Mouse (Mus musculus) stomach, embryonic 14.5 days (tissue): ENCODE measurements around the gene Mrc2. TPM values are rescaled to one million over a fixed set of nuclear protein-coding genes. Genes with fewer than 3 reads are reported as not detected.

Experiments
- ATAC-seq: fragments of 200-750 bp; cut with Nextera tagmentation; 2 replicates; pipeline ENCODE4 v1.8.0; 2017; ENCODE audit warnings: low read depth, moderate TSS enrichment; ENCODE audit not compliant: insufficient number of reproducible peaks, insufficient read depth, low FRiP score
- H3K27ac ChIP-seq: fragments of 300-500 bp; sonication (generic); 2 replicates; pipeline ENCODE4 v1.5.1; 2014; ENCODE audit warnings: mild to moderate bottlenecking, low read length, moderate library complexity, mixed read lengths
- H3K27me3 ChIP-seq: fragments of 300-500 bp; sonication (generic); 2 replicates; pipeline ENCODE4 v1.6.1; 2014; ENCODE audit warnings: low read length, control low read depth, mixed read lengths; ENCODE audit not compliant: control insufficient read depth, insufficient read depth
- H3K36me3 ChIP-seq: fragments of 300-500 bp; sonication (generic); 2 replicates; pipeline ENCODE4 v1.6.1; 2014; ENCODE audit warnings: mild to moderate bottlenecking, control low read depth, low read length, moderate library complexity, mixed read lengths; ENCODE audit not compliant: control insufficient read depth, insufficient read depth
- H3K4me1 ChIP-seq: fragments of 300-500 bp; sonication (generic); 2 replicates; pipeline ENCODE4 v1.6.1; 2014; ENCODE audit warnings: low read length, control low read depth, mixed read lengths; ENCODE audit not compliant: control insufficient read depth, insufficient read depth
- H3K4me2 ChIP-seq: fragments of 300-500 bp; sonication (generic); replicated peaks from 2 replicates; pipeline ENCODE4 v1.6.1; 2014; ENCODE audit warnings: low read depth, low read length, control low read depth
- H3K4me3 ChIP-seq: fragments of 300-500 bp; sonication (generic); 2 replicates; pipeline ENCODE4 v1.5.1; 2014; ENCODE audit warnings: low read depth, low read length, control low read depth
- H3K9ac ChIP-seq: fragments of 300-500 bp; sonication (generic); replicated peaks from 2 replicates; pipeline ENCODE4 v1.6.1; 2014; ENCODE audit warnings: low read depth, mild to moderate bottlenecking, control low read depth, low read length, moderate library complexity, mixed read lengths
- H3K9me3 ChIP-seq: fragments of 300-500 bp; sonication (generic); 2 replicates; pipeline ENCODE4 v1.6.1; 2016; ENCODE audit warnings: low read depth, low read length, control low read depth; ENCODE audit not compliant: control insufficient read depth
- WGBS: fragments of 180-500 bp; shearing (Covaris S2); extraction: QIAGEN DNeasy Blood & Tissue Kit; methylation state at CpG from one replicate; pipeline ENCODE4 v1.1.7; 2014; 5-methylcytosine and 5-hydroxymethylcytosine counted together
- polyA plus RNA-seq: library from polyadenylated mRNA; unstranded; fragments of >200 nt; fragmentation: Nextera tagmentation; extraction: Ambion mirVana; gene quantifications from 2 replicates; pipeline ENCODE4 v1.2.1, GENCODE M21; 2014

Mrc2 gene
- polyA plus RNA-seq, 1 experiment from 2014 or later = 10.4 TPM

DNA sequence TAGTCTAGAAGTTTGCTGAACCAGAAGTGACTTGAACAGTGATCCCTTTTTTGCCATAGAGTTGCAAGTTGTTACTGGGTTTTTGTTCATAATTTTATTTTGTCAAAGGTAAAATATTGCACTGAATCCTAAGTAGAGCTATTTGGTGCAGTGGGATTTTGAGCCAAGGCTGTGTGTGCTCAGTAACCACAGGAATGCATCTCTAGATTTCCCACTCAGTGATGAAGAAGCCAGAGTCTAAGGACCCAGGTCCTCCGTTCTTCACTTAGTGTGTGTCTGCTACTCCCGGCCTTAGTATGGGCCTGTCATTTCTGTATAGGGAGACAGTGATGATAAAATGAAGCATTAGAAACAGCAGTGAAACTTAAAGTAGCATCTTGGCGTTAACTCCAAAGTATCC, 27.5 kb upstream of the Mrc2 start:
- H3K4me2 ChIP-seq = no peak overlapping the region
- 89% methylated on average over 3 of the region's 3 CpGs for WGBS
- no peak for ATAC-seq
- no peak overlapping the region for H3K9ac ChIP-seq
- H3K36me3 ChIP-seq = peaks cover 35% of the 10 kb centered on the region
- no peaks in the 10 kb centered on the region for H3K27me3 ChIP-seq
- no peaks in the 10 kb centered on the region for H3K4me1 ChIP-seq
- H3K4me3 ChIP-seq = no peak overlapping the region
- H3K27ac ChIP-seq = no peak overlapping the region
- no peaks in the 10 kb centered on the region for H3K9me3 ChIP-seq

DNA sequence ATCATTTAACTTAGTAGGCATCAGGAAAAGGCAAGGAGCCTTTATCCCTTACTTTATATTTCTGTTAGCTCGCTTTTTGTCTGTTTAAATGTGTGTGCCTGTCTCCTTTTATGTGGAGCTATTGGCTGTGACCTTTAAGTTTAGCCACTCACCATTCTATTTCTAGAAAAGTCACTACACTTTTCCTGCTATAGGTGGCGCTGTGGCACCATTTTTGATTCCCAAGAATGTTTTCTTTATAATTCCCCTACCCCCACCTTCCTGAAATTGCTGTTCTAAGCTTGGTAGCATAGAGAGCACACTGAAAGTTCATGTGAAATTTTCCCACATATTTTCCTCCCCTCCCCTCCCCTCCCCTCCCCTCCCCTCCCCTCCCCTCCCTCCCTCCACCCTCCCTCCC, 22.3 kb upstream of the Mrc2 start:
- H3K4me3 ChIP-seq = no peak overlapping the region
- ATAC-seq = no peak
- no peak overlapping the region for H3K27ac ChIP-seq
- H3K36me3 ChIP-seq = peaks cover 44% of the 10 kb centered on the region
- H3K4me2 ChIP-seq = no peak overlapping the region
- no peaks in the 10 kb centered on the region for H3K9me3 ChIP-seq
- 18% methylated on average over 2 of the region's 2 CpGs for WGBS
- H3K9ac ChIP-seq = no peak overlapping the region
- H3K4me1 ChIP-seq = no peaks in the 10 kb centered on the region
- H3K27me3 ChIP-seq = no peaks in the 10 kb centered on the region

GRCm38 (mm10) chr11:105280456-105280855, 12.0 kb upstream of the Mrc2 start:
- 83% methylated on average over 6 of the region's 6 CpGs for WGBS
- H3K27ac ChIP-seq = no peak overlapping the region
- H3K27me3 ChIP-seq = no peaks in the 10 kb centered on the region
- ATAC-seq = no peak
- H3K9ac ChIP-seq = no peak overlapping the region
- H3K9me3 ChIP-seq = no peaks in the 10 kb centered on the region
- H3K4me1 ChIP-seq = no peaks in the 10 kb centered on the region
- peaks cover 66% of the 10 kb centered on the region for H3K36me3 ChIP-seq
- no peak overlapping the region for H3K4me3 ChIP-seq
- H3K4me2 ChIP-seq = no peak overlapping the region

- no peak for ATAC-seq
- no peaks in the 10 kb centered on the region for H3K4me1 ChIP-seq
- WGBS = 87% methylated on average over 7 of the region's 7 CpGs
- H3K27me3 ChIP-seq = no peaks in the 10 kb centered on the region
- peaks cover 57% of the 10 kb centered on the region for H3K36me3 ChIP-seq
- H3K4me2 ChIP-seq = no peak overlapping the region
- no peak overlapping the region for H3K9ac ChIP-seq
- H3K4me3 ChIP-seq = no peak overlapping the region
- H3K27ac ChIP-seq = no peak overlapping the region
- no peaks in the 10 kb centered on the region for H3K9me3 ChIP-seq
Measured at GRCm38 (mm10) chr11:105281291-105281690, 11.2 kb upstream of the Mrc2 start.

- Histone ChIP-seq H3K36me3 (peaks cover 54% of the 10 kb centered on the region), H3K27ac (no peak overlapping the region)
- 87% methylated on average over 12 of the region's 12 CpGs for WGBS
Measured at GRCm38 (mm10) chr11:105281763-105282459, 10.5 kb upstream of the Mrc2 start.

GRCm38 (mm10) chr11:105282460-105282859, 10.0 kb upstream of the Mrc2 start:
- no peaks in the 10 kb centered on the region for H3K9me3 ChIP-seq
- no peak overlapping the region for H3K27ac ChIP-seq
- 53% methylated on average over 2 of the region's 2 CpGs for WGBS
- H3K4me1 ChIP-seq = no peaks in the 10 kb centered on the region
- no peak for ATAC-seq
- H3K4me2 ChIP-seq = no peak overlapping the region
- no peak overlapping the region for H3K9ac ChIP-seq
- no peaks in the 10 kb centered on the region for H3K27me3 ChIP-seq
- peaks cover 54% of the 10 kb centered on the region for H3K36me3 ChIP-seq
- no peak overlapping the region for H3K4me3 ChIP-seq

More at GRCm38 (mm10) chr11:105281763-105282459, 10.5 kb upstream of the Mrc2 start:
- no peak overlapping the region for H3K4me2 ChIP-seq
- ATAC-seq = no peak
- H3K4me3 ChIP-seq = no peak overlapping the region
- H3K4me1 ChIP-seq = no peaks in the 10 kb centered on the region
- no peaks in the 10 kb centered on the region for H3K9me3 ChIP-seq
- H3K27me3 ChIP-seq = no peaks in the 10 kb centered on the region
- H3K9ac ChIP-seq = no peak overlapping the region

DNA sequence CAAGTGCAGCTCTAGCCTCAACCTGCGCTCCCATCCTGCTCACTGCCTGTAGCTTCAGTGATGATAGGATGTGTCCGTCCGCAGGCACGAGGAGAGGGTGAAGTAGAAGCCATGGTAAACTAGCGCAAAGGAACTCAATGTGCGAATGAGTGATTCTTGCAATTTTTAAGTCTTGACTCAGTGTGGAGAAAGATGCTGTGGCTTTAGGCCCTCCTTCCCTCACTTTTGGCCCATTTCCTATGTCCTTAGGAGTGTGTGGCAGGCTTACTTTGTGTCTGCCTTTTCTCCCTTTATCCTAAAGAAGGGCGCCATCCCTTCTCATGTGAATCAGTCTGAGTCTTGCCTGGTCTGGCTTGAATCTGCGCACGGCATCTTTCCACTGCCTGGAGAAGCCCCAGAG, 9.4 kb upstream of the Mrc2 start:
- Histone ChIP-seq H3K36me3 (peaks cover 49% of the 10 kb centered on the region), H3K27ac (no peak overlapping the region)
- 94% methylated on average over 9 of the region's 9 CpGs for WGBS

GRCm38 (mm10) chr11:105285720-105286119, 6.7 kb upstream of the Mrc2 start:
- WGBS = 54% methylated on average over 3 of the region's 3 CpGs
- peak; percentile 83 for ATAC-seq
- Histone ChIP-seq H3K9ac (no peak overlapping the region), H3K36me3 (peaks cover 43% of the 10 kb centered on the region), H3K9me3 (no peaks in the 10 kb centered on the region), H3K4me3 (no peak overlapping the region), H3K27me3 (no peaks in the 10 kb centered on the region), H3K4me1 (no peaks in the 10 kb centered on the region), H3K27ac (peak overlapping the region; percentile 67; the same call in 1 of the 2 replicates), H3K4me2 (no peak overlapping the region)

More for the DNA sequence above, 9.4 kb upstream of the Mrc2 start:
- Histone ChIP-seq H3K27me3 (no peaks in the 10 kb centered on the region), H3K4me3 (no peak overlapping the region), H3K9ac (no peak overlapping the region), H3K4me1 (no peaks in the 10 kb centered on the region), H3K4me2 (no peak overlapping the region), H3K9me3 (no peaks in the 10 kb centered on the region)
- ATAC-seq = no peak

GRCm38 (mm10) chr11:105289403-105289802, 3.0 kb upstream of the Mrc2 start:
- 61% methylated on average over 3 of the region's 3 CpGs for whole genome bisulfite sequencing
- no peak overlapping the region for H3K27ac ChIP-seq

More at GRCm38 (mm10) chr11:105289403-105289802, 3.0 kb upstream of the Mrc2 start:
- no peak overlapping the region for H3K9ac ChIP-seq
- peaks cover 16% of the 10 kb centered on the region for H3K4me1 ChIP-seq
- no peaks in the 10 kb centered on the region for H3K9me3 ChIP-seq
- no peaks in the 10 kb centered on the region for H3K27me3 ChIP-seq
- no peak overlapping the region for H3K4me3 ChIP-seq
- H3K36me3 ChIP-seq = peaks cover 14% of the 10 kb centered on the region
- no peak for ATAC-seq
- no peak overlapping the region for H3K4me2 ChIP-seq
